Mouse (Mus musculus) hindbrain, embryonic 10.5 days (tissue): ENCODE results near the gene Psg17. TPM values are rescaled to one million over a fixed set of nuclear protein-coding genes. Genes with fewer than 3 reads are reported as not detected.
"Not testable (repeated sequence)": the region's sequence is repeated elsewhere in the genome, so short reads cannot be mapped to it uniquely, and the experiment has no call there.

Experiments
- DNase-seq: peaks from one replicate; pipeline ENCODE4 v3.0.0-alpha.2; 2017; ENCODE audit warnings: low spot score
- H3K27ac ChIP-seq: fragments of 300-500 bp; sonication (generic); 2 replicates; pipeline ENCODE4 v1.5.1; 2016; ENCODE audit warnings: mild to moderate bottlenecking, moderate library complexity
- H3K27me3 ChIP-seq: fragments of 300-500 bp; sonication (generic); 2 replicates; pipeline ENCODE4 v1.6.1; 2016; ENCODE audit warnings: mild to moderate bottlenecking; ENCODE audit not compliant: poor library complexity, insufficient read depth, severe bottlenecking
- H3K36me3 ChIP-seq: fragments of 300-500 bp; sonication (generic); 2 replicates; pipeline ENCODE4 v1.6.1; 2016; ENCODE audit warnings: mild to moderate bottlenecking, moderate library complexity
- H3K4me1 ChIP-seq: fragments of 300-500 bp; sonication (generic); replicated peaks from 2 replicates; pipeline ENCODE4 v1.6.1; 2016; ENCODE audit warnings: mild to moderate bottlenecking
- H3K4me3 ChIP-seq: fragments of 300-500 bp; sonication (generic); 2 replicates; pipeline ENCODE4 v1.5.1; 2016; ENCODE audit warnings: mild to moderate bottlenecking, moderate library complexity
- H3K9me3 ChIP-seq: fragments of 300-500 bp; sonication (generic); 2 replicates; pipeline ENCODE4 v1.6.1; 2016; ENCODE audit warnings: mild to moderate bottlenecking, moderate library complexity
- WGBS: fragments of 180-500 bp; shearing (Covaris S2); methylation state at CpG from one replicate; pipeline ENCODE4 v1.1.7; 2016; 5-methylcytosine and 5-hydroxymethylcytosine counted together
- polyA plus RNA-seq: library from polyadenylated mRNA; unstranded; fragments of >200 nt; fragmentation: Nextera tagmentation; extraction: Ambion mirVana; gene quantifications from 2 replicates; pipeline ENCODE4 v1.2.1, GENCODE M21; 2016

Gene Psg17
- polyA plus RNA-seq, 1 experiment from 2014 or later: not detected

GRCm38 (mm10) chr7:18827792-18828546 is 6.6 kb upstream of the Psg17 start:
- WGBS: 57% methylated on average over 26 of the region's 26 CpGs

GRCm38 (mm10) chr7:18818301-18818700 is 3.1 kb downstream of the Psg17 start:
- 86% methylated on average over 9 of the region's 9 CpGs for WGBS
- no peak for DNase-seq
- no peaks in the 10 kb centered on the region for H3K36me3 ChIP-seq
- no peaks in the 10 kb centered on the region for H3K9me3 ChIP-seq
- H3K4me3 ChIP-seq: no peak overlapping the region
- H3K4me1 ChIP-seq: no peaks in the 10 kb centered on the region
- H3K27me3 ChIP-seq: no peaks in the 10 kb centered on the region
- H3K27ac ChIP-seq: no peak overlapping the region

More at GRCm38 (mm10) chr7:18827792-18828546, 6.6 kb upstream of the Psg17 start:
- DNase-seq: peak; percentile 6
- no peak overlapping the region for H3K4me3 ChIP-seq
- no peaks in the 10 kb centered on the region for H3K9me3 ChIP-seq
- H3K27me3 ChIP-seq: no peaks in the 10 kb centered on the region
- H3K36me3 ChIP-seq: no peaks in the 10 kb centered on the region
- no peak overlapping the region for H3K27ac ChIP-seq
- H3K4me1 ChIP-seq: peaks cover 6% of the 10 kb centered on the region; the same call in 1 of the 2 replicates

- DNase-seq: no peak
- Histone ChIP-seq H3K36me3 (no peaks in the 10 kb centered on the region), H3K4me3 (no peak overlapping the region), H3K27ac (no peak overlapping the region), H3K27me3 (no peaks in the 10 kb centered on the region), H3K4me1 (no peaks in the 10 kb centered on the region), H3K9me3 (no peaks in the 10 kb centered on the region)
Observed at GRCm38 (mm10) chr7:18803526-18803925, 17.9 kb downstream of the Psg17 start.

DNA sequence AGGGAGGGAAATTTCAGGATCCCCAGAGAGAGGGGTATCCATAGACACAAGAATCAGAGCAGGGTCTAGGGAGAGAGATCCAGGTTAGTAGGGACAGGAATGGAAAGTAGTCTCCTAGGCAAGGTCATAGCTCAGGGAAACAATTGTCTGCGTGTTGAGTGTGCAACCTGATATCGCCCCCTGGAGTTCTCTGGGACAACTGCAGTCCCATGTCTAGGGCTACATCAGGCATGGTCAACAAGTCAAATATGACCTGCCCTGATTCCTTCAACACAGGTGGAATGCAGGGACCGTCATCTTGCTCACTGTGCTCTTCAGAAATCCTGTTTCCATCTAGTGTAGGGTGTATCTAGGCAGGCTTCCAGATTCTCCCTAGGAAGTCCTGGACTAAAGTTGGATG is 22.3 kb downstream of the Psg17 start:
- no peak overlapping the region for H3K4me3 ChIP-seq
- H3K4me1 ChIP-seq: no peaks in the 10 kb centered on the region
- no peaks in the 10 kb centered on the region for H3K27me3 ChIP-seq
- no peak for DNase-seq
- no peak overlapping the region for H3K27ac ChIP-seq
- WGBS: 42% methylated on average over 3 of the region's 3 CpGs
- H3K9me3 ChIP-seq: no peaks in the 10 kb centered on the region
- no peaks in the 10 kb centered on the region for H3K36me3 ChIP-seq

GRCm38 (mm10) chr7:18798420-18798819 is 23.0 kb downstream of the Psg17 start, which contains the start of gene Psg19:
Gene Psg19 (minus strand): TSS chr7:18798520.
- Histone ChIP-seq H3K27me3 (no peaks in the 10 kb centered on the region), H3K4me1 (no peaks in the 10 kb centered on the region), H3K27ac (no peak within 1 kb of the TSS), H3K4me3 (no peak within 1 kb of the TSS), H3K9me3 (no peaks in the 10 kb centered on the region), H3K36me3 (no peaks in the 10 kb centered on the region)
- no peak for DNase-seq
- WGBS: 87% methylated on average over 1 of the region's 1 CpGs

DNA sequence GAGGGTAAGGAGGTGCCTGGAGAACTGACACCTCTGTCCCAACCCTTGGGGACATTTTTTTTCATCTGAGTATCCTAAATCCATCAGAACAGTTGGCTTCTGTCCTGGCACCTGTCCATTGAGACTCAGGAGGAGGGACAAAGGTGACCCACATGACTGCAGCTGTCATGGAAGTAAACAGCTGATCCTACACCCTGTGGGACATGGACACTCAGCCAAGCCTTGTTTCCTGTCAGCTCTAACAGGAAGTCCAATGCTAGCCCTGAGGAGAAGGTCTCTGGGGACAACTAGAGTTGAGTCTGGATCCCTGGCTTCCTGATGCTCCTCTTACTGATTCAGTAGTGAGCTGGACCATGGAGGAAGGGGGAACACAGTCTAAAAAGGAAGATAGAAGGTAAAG is 30.7 kb downstream of the Psg17 start:
- not testable (repeated sequence) for H3K9me3 ChIP-seq, DNase-seq

GRCm38 (mm10) chr7:18781301-18781700 is 40.1 kb downstream of the Psg17 start:
- not testable (repeated sequence) for H3K4me1 ChIP-seq, H3K4me3 ChIP-seq, H3K36me3 ChIP-seq, H3K9me3 ChIP-seq, H3K27ac ChIP-seq, H3K27me3 ChIP-seq, DNase-seq
- WGBS: 51% methylated on average over 2 of the region's 2 CpGs

More for the DNA sequence above, 30.7 kb downstream of the Psg17 start:
- H3K27ac ChIP-seq, H3K4me3 ChIP-seq, H3K36me3 ChIP-seq, H3K4me1 ChIP-seq, H3K27me3 ChIP-seq: not testable (repeated sequence)

- no peak for DNase-seq
- Histone ChIP-seq H3K4me3 (no peak overlapping the region), H3K4me1 (no peaks in the 10 kb centered on the region), H3K27ac (no peak overlapping the region), H3K27me3 (no peaks in the 10 kb centered on the region), H3K36me3 (no peaks in the 10 kb centered on the region), H3K9me3 (no peaks in the 10 kb centered on the region)
Observed at GRCm38 (mm10) chr7:18779337-18779781, 42.0 kb downstream of the Psg17 start.

Other genes starting within 250 kb of the Psg17 start
- not detected in 2 replicates for gene Psg23, start 205.1 kb downstream of the Psg17 start, polyA plus RNA-seq
- not detected in 2 replicates for gene Psg21, start 164.9 kb downstream of the Psg17 start, polyA plus RNA-seq
- not detected in 2 replicates for gene Psg20, start 135.4 kb downstream of the Psg17 start, polyA plus RNA-seq
- not detected in 2 replicates for gene Psg22, start 103.5 kb downstream of the Psg17 start, polyA plus RNA-seq
- gene Psg19, start 23.1 kb downstream of the Psg17 start, polyA plus RNA-seq: not detected in 2 replicates
- 0.26 and 0.31 TPM in 2 replicates for gene Mill2, start 18.4 kb upstream of the Psg17 start, polyA plus RNA-seq
- gene Pglyrp1, start 49.7 kb upstream of the Psg17 start, polyA plus RNA-seq: 1.0 and 1.5 TPM in 2 replicates
- 36.8 and 39.2 TPM in 2 replicates for gene Ccdc61, start 88.8 kb upstream of the Psg17 start, polyA plus RNA-seq
- gene Nova2, start 104.3 kb upstream of the Psg17 start, polyA plus RNA-seq: 3.5 and 7.3 TPM in 2 replicates
- gene Nanos2, start 165.8 kb upstream of the Psg17 start, polyA plus RNA-seq: 0.09 TPM in 1 of 2 replicates, not detected in the other
- 4.1 and 5.0 TPM in 2 replicates for gene Mypop, start 169.6 kb upstream of the Psg17 start, polyA plus RNA-seq
- 23.2 and 31.1 TPM in 2 replicates for gene Irf2bp1, start 182.4 kb upstream of the Psg17 start, polyA plus RNA-seq
- 0.07 TPM in 1 of 2 replicates, not detected in the other for gene Foxa3, start 201.9 kb upstream of the Psg17 start, polyA plus RNA-seq
- gene Sympk, start 202.8 kb upstream of the Psg17 start, polyA plus RNA-seq: 45.9 and 57.2 TPM in 2 replicates
- gene Rsph6a, start 233.1 kb upstream of the Psg17 start, polyA plus RNA-seq: not detected in 2 replicates